In genomic region chr19:25729103-25729502, GRCm38 (mm10) we compare ENCODE assay signal across 28 mouse cellular contexts. TPM values are rescaled to one million over a fixed set of nuclear protein-coding genes. Genes with fewer than 3 reads are reported as not detected.
"Had no signal": no experiment of that assay in that cellular context is flagged by ENCODE, and none has a peak within 500 bp of the region (broad histone marks: within the 10 kb centered on the region; RNA-seq: fewer than 3 reads in every experiment).

No protein-coding gene starts in this region.

- DNase-seq: cerebellum, adult 9-10 months; cerebellum, adult 9-11 months; cerebellum, postnatal 10 days; cerebellum, postnatal 14 days; cerebellum, postnatal 25 days; cerebellum, postnatal 36 days; embryo, embryonic 11 days; forebrain, postnatal 0 days; gastrocnemius, adult 2 months; gastrocnemius, postnatal 10 days; gastrocnemius, postnatal 14 days; gastrocnemius, postnatal 25 days; gastrocnemius, postnatal 36 days; heart, adult 11 months; heart, adult 18-20 months; heart, adult 2 months had no signal

- H3K4me3 ChIP-seq: embryonic facial prominence, embryonic 10.5 days; embryonic facial prominence, embryonic 12.5 days; embryonic facial prominence, embryonic 13.5 days; embryonic facial prominence, embryonic 15.5 days; erythroblast, embryonic 14.5 days; forebrain, embryonic 10.5 days; forebrain, embryonic 12.5 days; forebrain, embryonic 13.5 days; forebrain, embryonic 15.5 days; gastrocnemius, adult 2 months; heart, adult 2 months had no signal

- H3K9me3 ChIP-seq: embryonic facial prominence, embryonic 10.5 days; embryonic facial prominence, embryonic 12.5 days; embryonic facial prominence, embryonic 13.5 days; embryonic facial prominence, embryonic 15.5 days; forebrain, embryonic 10.5 days; forebrain, embryonic 12.5 days; forebrain, embryonic 13.5 days; forebrain, embryonic 15.5 days had no signal

- H3K27ac ChIP-seq: embryonic facial prominence, embryonic 10.5 days; embryonic facial prominence, embryonic 12.5 days; embryonic facial prominence, embryonic 13.5 days; embryonic facial prominence, embryonic 15.5 days; forebrain, embryonic 10.5 days; forebrain, embryonic 12.5 days; forebrain, embryonic 13.5 days; forebrain, embryonic 15.5 days; gastrocnemius, adult 2 months; heart, adult 2 months had no signal

- H3K4me2 ChIP-seq: embryonic facial prominence, embryonic 12.5 days; embryonic facial prominence, embryonic 13.5 days; embryonic facial prominence, embryonic 15.5 days; forebrain, embryonic 12.5 days; forebrain, embryonic 13.5 days; forebrain, embryonic 15.5 days had no signal

- H3K4me1 ChIP-seq: embryonic facial prominence, embryonic 10.5 days; embryonic facial prominence, embryonic 12.5 days; embryonic facial prominence, embryonic 13.5 days; embryonic facial prominence, embryonic 15.5 days; forebrain, embryonic 12.5 days; forebrain, embryonic 13.5 days; forebrain, embryonic 15.5 days had no signal

- ATAC-seq: forebrain, embryonic 13.5 days; forebrain, embryonic 14.5 days; forebrain, embryonic 15.5 days; forebrain, embryonic 16.5 days; forebrain, postnatal 0 days had no signal

- H3K36me3 ChIP-seq: embryonic facial prominence, embryonic 10.5 days; embryonic facial prominence, embryonic 12.5 days; embryonic facial prominence, embryonic 13.5 days; embryonic facial prominence, embryonic 15.5 days; forebrain, embryonic 10.5 days; forebrain, embryonic 12.5 days; forebrain, embryonic 15.5 days had no signal

- H3K9ac ChIP-seq: embryonic facial prominence, embryonic 12.5 days; embryonic facial prominence, embryonic 13.5 days; embryonic facial prominence, embryonic 15.5 days; forebrain, embryonic 12.5 days; forebrain, embryonic 13.5 days; forebrain, embryonic 15.5 days; forebrain, postnatal 0 days had no signal

- H3K27me3 ChIP-seq: embryonic facial prominence, embryonic 15.5 days; forebrain, embryonic 12.5 days; forebrain, embryonic 13.5 days; forebrain, embryonic 15.5 days had no signal

RNA-seq across cellular contexts. Expression of gene Dmrt2, which starts 56.9 kb away (rescaled TPM):
- total RNA-seq: common myeloid progenitor, adult 5-6 weeks had no signal
